Mouse (Mus musculus): ENCODE results near the gene Otud5.
"Not testable (repeated sequence)": the region's sequence is repeated elsewhere in the genome, so short reads cannot be mapped to it uniquely, and the experiment has no call there.

The Otud5 gene

GRCm38 (mm10) chrX:7879819-7880218, 38.7 kb downstream of the Otud5 start:
- in situ Hi-C loops (cut with MboI, MseI): no loop called here

DNA sequence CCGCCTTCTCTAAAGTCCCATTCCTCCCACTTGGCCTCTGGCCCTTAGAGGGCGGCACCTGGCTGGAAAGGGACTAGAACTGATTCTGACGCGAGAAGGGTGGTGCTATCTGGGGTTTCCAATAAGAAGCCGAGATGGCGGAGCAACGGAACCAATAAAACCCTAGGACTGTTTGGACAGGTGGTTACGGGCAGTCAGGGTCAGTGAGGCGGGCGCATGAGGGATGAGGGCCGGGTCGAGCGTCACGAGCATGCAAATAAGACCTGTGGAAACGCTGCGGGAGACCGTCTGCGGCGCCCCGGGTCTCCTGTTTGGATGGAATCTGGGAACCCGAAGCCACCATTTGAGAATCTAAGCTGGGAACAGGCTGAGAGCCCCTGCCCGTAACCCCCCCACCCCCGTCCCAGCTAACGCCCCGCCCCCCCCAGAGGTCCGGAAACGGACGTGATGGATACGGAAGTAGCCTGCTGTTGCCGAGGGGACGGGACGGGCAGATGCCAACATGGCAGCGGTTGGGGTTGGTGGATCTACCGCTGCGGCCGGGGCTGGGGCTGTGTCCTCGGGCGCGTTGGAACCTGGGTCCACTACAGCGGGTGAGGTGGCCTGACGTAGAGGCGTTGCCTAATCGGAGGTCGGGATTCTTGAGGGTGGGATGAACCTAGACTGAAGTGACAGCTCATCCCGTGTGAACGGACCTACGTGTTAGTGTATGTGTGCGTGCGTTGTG, 42.8 kb downstream of the Otud5 start, which contains the start of gene Slc35a2:
Gene Slc35a2 (plus strand): TSS at position 188 of the 727 bp plus-strand sequence.
- in situ Hi-C loops (cut with MboI, MseI): no loop called here

DNA sequence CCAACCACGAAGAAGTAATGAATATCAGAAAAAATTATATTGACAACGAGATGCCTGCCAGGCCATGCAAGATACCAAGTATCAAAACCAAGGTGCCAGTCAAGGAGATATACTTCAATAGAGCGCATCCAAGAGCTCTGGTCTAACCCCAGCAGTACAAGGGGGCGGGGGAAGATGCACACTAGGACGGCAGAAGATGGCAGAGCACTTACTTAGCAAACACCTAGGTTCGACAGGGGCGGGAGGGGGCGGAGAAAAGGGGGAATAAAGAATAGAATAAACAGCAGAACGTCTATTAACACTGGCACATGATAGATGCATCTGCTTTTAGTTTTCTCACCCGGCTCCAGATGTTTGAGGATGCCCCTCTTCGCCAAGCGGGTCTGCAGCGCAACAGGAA, 57.0 kb downstream of the Otud5 start:
- in situ Hi-C loops (cut with MboI, MseI): no loop called here

DNA sequence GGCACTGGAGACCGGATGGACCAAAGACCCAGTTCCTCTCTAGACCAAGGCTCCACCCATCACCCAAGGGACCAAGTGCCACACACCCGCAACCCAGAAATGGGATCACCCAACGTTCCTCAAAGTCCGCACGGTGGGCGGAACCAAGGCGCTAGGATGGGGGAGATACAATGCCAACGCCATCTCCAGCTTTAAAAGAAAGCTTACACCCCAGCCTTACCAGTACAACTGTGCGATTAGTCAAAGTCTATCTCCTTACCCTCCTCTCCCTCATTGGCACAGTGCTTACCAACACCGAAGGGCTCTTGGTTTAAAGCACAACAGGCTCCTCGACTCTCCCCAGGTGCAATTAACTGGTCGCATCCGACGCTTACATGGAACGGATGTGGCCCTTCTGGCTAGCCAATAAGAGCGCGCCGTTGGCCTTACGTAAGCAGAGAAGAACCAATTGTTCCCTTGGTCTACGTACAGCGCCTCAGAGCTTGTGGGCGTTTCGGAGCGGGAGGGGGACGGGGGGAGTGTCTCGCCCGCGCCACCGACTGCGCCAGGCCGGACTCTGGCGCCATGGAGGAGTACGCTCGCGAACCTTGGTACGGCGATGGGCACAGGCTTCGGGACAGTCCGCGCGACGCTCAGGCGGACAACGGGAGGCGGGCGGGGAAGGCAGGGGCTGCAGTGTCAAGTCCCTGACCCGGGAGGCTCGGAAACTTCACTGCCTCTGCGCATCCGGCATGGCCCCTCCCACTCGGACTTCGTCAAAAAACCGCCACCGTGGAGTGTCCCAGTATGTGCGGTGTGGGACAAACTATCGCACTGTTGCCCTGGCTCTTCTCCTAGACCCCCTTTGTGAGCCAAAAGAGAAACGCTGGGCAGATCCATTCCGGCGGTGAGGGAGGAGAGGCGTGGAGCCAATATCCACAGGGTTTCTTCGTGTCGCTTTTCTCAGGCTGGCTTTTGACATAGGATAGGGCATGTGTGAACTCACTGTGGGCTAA, 58.0 kb downstream of the Otud5 start, which contains the start of the genes Pqbp1 and Timm17b:
Gene Pqbp1 (minus strand): TSS at position 390 of the 995 bp plus-strand sequence.
Gene Timm17b (plus strand): TSS at position 478 of the 995 bp plus-strand sequence.
- in situ Hi-C loops (cut with MboI, MseI): no loop called here

- in situ Hi-C loops (cut with MboI, MseI): no loop called here
Observed at GRCm38 (mm10) chrX:7904441-7904840, 63.3 kb downstream of the Otud5 start.

DNA sequence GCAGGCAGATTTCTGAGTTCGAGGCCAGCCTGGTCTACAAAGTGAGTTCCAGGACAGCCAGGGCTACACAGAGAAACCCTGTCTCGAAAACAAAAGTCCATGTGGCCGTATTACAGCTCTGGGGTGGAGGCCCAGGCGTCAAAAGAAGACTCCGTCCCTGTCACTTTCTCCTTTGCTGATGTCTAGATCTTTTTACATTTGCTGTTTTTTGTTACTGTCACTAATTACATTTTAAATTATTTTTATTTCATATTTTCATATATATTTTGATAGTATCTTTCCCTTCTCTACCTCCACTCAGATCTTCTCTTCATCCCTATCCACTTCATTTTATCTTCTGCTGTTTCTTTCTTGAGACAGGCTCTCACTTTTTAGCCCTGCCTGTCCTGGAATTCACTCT, 66.6 kb downstream of the Otud5 start, which contains the start of gene Gm10491:
Gene Gm10491 (minus strand): TSS at position 101 of the 400 bp plus-strand sequence.
- in situ Hi-C loops (cut with MboI, MseI): no loop called here

- in situ Hi-C loops (cut with MboI, MseI): not testable (repeated sequence)
Observed at GRCm38 (mm10) chrX:7909242-7909641, 68.1 kb downstream of the Otud5 start, which contains the start of gene Gm10490. Gene Gm10490 (plus strand): TSS chrX:7909542.

- in situ Hi-C loops (cut with MboI, MseI): no loop called here
Observed at GRCm38 (mm10) chrX:7910473-7910872, 69.3 kb downstream of the Otud5 start.

DNA sequence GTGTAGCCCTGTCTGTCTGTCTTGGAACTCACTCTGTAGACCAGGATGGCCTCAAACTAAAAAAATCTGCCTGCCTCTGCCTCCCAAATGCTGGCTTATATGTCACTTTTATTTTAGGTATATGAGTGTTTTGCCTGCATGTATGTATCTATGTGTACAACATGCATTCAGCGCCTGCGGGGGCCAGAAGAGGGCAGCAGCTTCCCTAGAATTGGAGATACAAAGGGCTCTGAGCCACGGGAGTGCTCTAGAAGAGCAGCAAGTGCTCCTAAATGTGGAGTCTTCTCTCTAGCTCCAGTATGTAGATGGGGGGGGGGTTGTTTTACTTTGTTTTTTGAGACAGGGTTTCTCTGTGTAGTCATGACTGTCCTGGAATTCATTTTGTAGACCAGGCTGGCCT, 74.5 kb downstream of the Otud5 start:
- in situ Hi-C loops (cut with MboI, MseI): not testable (repeated sequence)

GRCm38 (mm10) chrX:7917960-7918359, 76.8 kb downstream of the Otud5 start:
- in situ Hi-C loops (cut with MboI, MseI): not testable (repeated sequence)

DNA sequence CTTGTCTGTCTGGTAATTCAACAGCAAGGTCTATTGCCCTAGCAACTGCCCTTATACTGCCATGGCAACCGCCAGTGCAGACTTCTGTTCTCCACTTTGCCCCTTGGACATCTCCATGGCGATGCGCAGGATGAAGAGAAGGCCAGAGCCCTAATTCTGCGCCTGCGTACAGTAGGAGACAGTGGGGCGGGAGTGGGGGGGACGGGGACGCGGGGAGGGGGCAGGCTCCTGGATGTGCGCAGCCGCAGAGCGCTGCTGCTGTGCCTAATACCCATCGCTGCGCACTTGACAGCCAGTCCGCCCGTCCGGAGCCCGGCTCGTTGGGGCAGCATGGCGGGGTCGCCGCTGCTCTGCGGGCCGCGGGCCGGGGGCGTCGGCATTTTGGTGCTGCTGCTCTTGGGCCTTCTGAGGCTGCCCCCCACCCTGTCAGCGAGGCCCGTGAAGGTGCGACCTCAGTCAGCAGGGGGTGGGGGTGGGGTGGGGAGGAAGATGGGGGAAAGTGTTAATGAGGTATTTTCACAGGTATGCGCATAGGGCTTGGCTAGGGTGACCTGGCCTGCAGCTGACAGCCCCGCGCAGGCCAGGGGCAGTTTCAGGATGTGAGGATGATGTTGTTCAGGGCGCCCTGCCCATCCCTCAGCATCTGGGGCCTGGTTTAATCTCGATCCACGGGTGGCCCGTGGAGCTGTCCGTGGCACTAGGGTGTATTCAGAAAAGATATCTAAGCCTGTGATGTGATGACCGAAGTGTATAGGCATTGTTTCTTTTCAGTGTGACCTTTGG, 78.6 kb downstream of the Otud5 start, which contains the start of gene Pcsk1n:
Gene Pcsk1n (plus strand): TSS at position 222 of the 783 bp plus-strand sequence.
- in situ Hi-C loops (cut with MboI, MseI): loop anchor here (5.0 kb wide), 1 partner anchor 98 kb away; the partner anchor contains the start of gene Glod5

DNA sequence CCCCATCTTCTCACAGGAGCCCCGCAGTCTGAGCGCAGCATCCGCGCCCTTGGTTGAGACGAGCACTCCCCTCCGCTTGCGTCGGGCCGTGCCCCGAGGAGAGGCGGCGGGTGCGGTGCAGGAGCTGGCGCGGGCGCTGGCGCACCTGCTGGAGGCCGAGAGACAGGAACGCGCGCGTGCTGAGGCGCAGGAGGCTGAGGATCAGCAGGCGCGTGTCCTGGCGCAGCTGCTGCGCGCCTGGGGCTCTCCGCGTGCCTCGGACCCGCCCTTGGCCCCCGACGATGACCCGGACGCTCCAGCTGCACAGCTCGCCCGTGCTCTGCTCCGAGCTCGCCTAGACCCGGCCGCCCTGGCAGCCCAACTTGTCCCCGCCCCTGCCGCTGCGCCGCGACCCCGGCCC, 80.9 kb downstream of the Otud5 start:
- in situ Hi-C loops (cut with MboI, MseI): loop anchor here (5.0 kb wide), 1 partner anchor 95 kb away; the partner anchor contains the start of gene Glod5

Measured in T-helper 1 cell (primary cell).